Mouse (Mus musculus): ENCODE results near the gene Hif3a. TPM values are rescaled to one million over a fixed set of nuclear protein-coding genes. Genes with fewer than 3 reads are reported as not detected.
A peak's percentile ranks its signal among the peaks of the same experiment; 100 is the strongest.

Hif3a gene
- polyA plus RNA-seq, 1 experiment = not detected

DNA sequence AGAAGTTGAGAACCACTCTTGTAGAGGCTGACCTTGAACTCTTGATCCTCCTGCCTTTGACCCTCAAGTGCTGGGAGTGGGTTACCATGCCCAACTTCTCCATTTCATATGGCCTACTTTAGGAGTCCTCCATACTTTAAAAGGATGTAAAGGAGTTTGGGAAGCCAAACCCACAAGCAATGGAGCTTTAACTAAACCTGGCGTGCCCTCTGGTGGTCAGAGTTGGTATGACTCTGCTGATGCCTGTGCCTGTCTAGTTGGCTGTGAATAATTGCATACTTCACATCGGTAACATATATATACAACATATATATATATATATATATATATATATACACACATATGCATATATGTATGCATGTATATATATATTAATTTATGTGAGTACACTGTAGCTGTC is 4.2 kb upstream of the Hif3a start:
- H3K36me3 ChIP-seq (ENCODE audit: control insufficient read depth, insufficient read depth) = no peaks in the 10 kb centered on the region
- TF ChIP-seq FOSL1 (IDR thresholded peaks at IDR 0.05; ENCODE audit: insufficient read depth, low read length, poor library complexity, severe bottlenecking) = no peak
- peak; percentile 50 for TF ChIP-seq CTCF (IDR thresholded peaks at IDR 0.05; ENCODE audit: control insufficient read depth, insufficient read depth, insufficient read length)
- no peaks in the 10 kb centered on the region for H3K79me2 ChIP-seq (ENCODE audit: control insufficient read depth, insufficient read depth)
- no peak overlapping the region for H3K4me3 ChIP-seq (ENCODE audit: insufficient read depth, poor library complexity, severe bottlenecking)
- no peaks in the 10 kb centered on the region for H3K79me3 ChIP-seq (ENCODE audit: low read depth)
- peaks cover 15% of the 10 kb centered on the region for H3K27me3 ChIP-seq (ENCODE audit: control insufficient read depth, insufficient read depth, insufficient read length)
- H3ac ChIP-seq (ENCODE audit: control insufficient read depth, insufficient read length, low read depth) = no peak overlapping the region

DNA sequence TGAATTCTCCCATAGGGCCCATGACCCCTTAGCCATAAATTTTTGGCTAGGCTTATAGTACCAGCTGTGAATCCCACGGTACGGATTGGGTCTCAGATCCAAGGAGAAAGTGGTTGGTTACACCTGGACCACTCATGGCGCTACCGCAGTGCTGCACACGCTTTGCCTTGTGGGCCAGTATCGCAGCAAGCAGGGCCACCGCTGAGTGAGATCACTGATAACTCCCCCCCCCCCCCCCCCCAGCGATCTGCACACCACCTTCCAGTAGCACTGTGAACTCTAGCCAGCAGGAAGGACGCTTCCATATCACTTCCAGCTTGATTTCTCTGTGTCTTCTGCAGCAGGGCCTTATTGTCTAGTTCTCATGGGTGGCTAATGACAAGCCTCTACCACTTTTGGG is 3.4 kb upstream of the Hif3a start:
- Histone ChIP-seq H3K79me2 (ENCODE audit: control insufficient read depth, insufficient read depth) (no peaks in the 10 kb centered on the region), H3K36me3 (ENCODE audit: control insufficient read depth, insufficient read depth) (no peaks in the 10 kb centered on the region), H3K79me3 (ENCODE audit: low read depth) (no peaks in the 10 kb centered on the region), H3K4me3 (ENCODE audit: insufficient read depth, poor library complexity, severe bottlenecking) (no peak overlapping the region), H3K27me3 (ENCODE audit: control insufficient read depth, insufficient read depth, insufficient read length) (peaks cover 17% of the 10 kb centered on the region), H3ac (ENCODE audit: control insufficient read depth, insufficient read length, low read depth) (no peak overlapping the region)
- TF ChIP-seq FOSL1 (IDR thresholded peaks at IDR 0.05; ENCODE audit: insufficient read depth, low read length, poor library complexity, severe bottlenecking) (no peak), MYOD1 (IDR thresholded peaks at IDR 0.05; ENCODE audit: control insufficient read depth, insufficient read length, low read depth) (no peak), MYOG (IDR thresholded peaks at IDR 0.05; ENCODE audit: control insufficient read depth, extremely low read depth, insufficient read length) (no peak), MAX (IDR thresholded peaks at IDR 0.05) (no peak), CTCF (IDR thresholded peaks at IDR 0.05; ENCODE audit: control insufficient read depth, insufficient read depth, insufficient read length) (no peak), USF1 (IDR thresholded peaks at IDR 0.05; ENCODE audit: low read depth) (no peak), CEBPB (IDR thresholded peaks at IDR 0.05; ENCODE audit: low read depth) (no peak)

DNA sequence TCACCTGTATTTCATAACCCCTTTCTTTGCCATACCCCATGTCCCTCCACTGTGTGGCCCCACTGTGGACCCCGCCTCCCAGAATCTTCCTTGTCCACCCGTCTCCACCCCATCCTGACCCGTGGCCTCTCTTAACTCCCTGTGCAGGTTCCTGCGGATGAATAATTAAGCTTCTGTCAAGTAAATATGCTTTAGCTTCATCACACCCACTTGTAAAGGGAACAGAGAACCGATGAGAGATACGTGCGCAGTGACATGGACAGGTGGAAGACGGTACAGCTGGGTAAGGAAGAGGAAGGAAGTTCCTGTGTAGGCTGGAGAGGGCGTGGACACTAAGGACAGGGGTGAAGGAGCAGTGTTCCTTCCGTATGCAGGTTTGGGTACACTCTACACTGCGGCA is 618 bp upstream of the Hif3a start:
- no peak overlapping the region for H3K4me3 ChIP-seq (ENCODE audit: insufficient read depth, poor library complexity, severe bottlenecking)
- H3K79me2 ChIP-seq (ENCODE audit: control insufficient read depth, insufficient read depth) = no peaks in the 10 kb centered on the region
- TF ChIP-seq USF1 (IDR thresholded peaks at IDR 0.05; ENCODE audit: low read depth) (no peak), MYOD1 (IDR thresholded peaks at IDR 0.05; ENCODE audit: control insufficient read depth, insufficient read length, low read depth) (no peak), CTCF (IDR thresholded peaks at IDR 0.05; ENCODE audit: control insufficient read depth, insufficient read depth, insufficient read length) (no peak), MYOG (IDR thresholded peaks at IDR 0.05; ENCODE audit: control insufficient read depth, extremely low read depth, insufficient read length) (no peak), FOSL1 (IDR thresholded peaks at IDR 0.05; ENCODE audit: insufficient read depth, low read length, poor library complexity, severe bottlenecking) (no peak), MAX (IDR thresholded peaks at IDR 0.05) (no peak)

GRCm38 (mm10) chr7:17060782-17061605 is 1.2 kb downstream of the Hif3a start:
- no peaks in the 10 kb centered on the region for H3K36me3 ChIP-seq (ENCODE audit: control insufficient read depth, insufficient read depth)
- H3K79me3 ChIP-seq (ENCODE audit: low read depth) = no peaks in the 10 kb centered on the region
- no peak overlapping the region for H3ac ChIP-seq (ENCODE audit: control insufficient read depth, insufficient read length, low read depth)
- peaks cover 19% of the 10 kb centered on the region for H3K27me3 ChIP-seq (ENCODE audit: control insufficient read depth, insufficient read depth, insufficient read length)
- no peak overlapping the region for H3K4me3 ChIP-seq (ENCODE audit: insufficient read depth, poor library complexity, severe bottlenecking)
- TF ChIP-seq CEBPB (IDR thresholded peaks at IDR 0.05; ENCODE audit: low read depth) (no peak), USF1 (IDR thresholded peaks at IDR 0.05; ENCODE audit: low read depth) (no peak), MYOD1 (IDR thresholded peaks at IDR 0.05; ENCODE audit: control insufficient read depth, insufficient read length, low read depth) (no peak), CTCF (IDR thresholded peaks at IDR 0.05; ENCODE audit: control insufficient read depth, insufficient read depth, insufficient read length) (no peak), FOSL1 (IDR thresholded peaks at IDR 0.05; ENCODE audit: insufficient read depth, low read length, poor library complexity, severe bottlenecking) (no peak), MAX (IDR thresholded peaks at IDR 0.05) (no peak), MYOG (IDR thresholded peaks at IDR 0.05; ENCODE audit: control insufficient read depth, extremely low read depth, insufficient read length) (no peak)
- no peaks in the 10 kb centered on the region for H3K79me2 ChIP-seq (ENCODE audit: control insufficient read depth, insufficient read depth)

More for the DNA sequence above, 618 bp upstream of the Hif3a start:
- Histone ChIP-seq H3ac (ENCODE audit: control insufficient read depth, insufficient read length, low read depth) (no peak overlapping the region), H3K79me3 (ENCODE audit: low read depth) (no peaks in the 10 kb centered on the region), H3K27me3 (ENCODE audit: control insufficient read depth, insufficient read depth, insufficient read length) (peaks cover 19% of the 10 kb centered on the region), H3K36me3 (ENCODE audit: control insufficient read depth, insufficient read depth) (no peaks in the 10 kb centered on the region)

DNA sequence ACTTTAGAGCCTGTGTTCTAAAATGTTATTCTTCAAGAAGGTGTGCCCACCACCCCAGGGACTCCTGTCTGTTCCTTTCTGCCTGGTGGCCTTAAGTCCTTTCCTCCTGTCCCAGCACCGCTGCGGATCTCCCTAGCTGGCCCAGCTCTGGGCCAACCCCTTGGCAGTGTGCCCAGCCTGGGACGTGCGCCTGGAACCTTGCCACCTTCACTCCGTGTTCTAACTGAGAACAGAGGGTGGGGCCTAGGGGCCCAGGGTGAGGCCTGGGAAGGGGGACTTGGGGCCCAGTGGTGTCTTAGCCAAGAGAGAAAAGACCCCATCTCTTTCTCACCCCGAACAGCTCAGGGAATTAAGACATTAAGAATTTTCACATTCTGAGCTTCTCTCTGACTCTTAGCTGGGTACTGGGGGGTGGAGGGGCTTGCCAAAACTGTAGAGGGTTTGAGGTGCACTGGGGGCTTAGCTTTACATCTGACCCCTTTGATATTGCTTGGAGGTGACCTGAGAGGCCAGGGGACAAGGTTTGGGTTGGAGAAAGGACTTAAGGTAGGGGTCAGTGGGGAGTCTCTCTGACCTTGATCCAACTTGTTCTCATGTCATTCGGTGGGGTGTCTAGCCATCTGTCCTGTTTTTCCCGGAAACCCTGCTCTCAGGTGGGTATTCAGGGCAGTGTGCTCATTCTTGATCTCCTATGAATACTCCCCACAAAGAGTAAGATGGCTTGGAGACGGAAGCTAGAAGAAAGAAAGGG is 2.0 kb downstream of the Hif3a start:
- Histone ChIP-seq H3K79me2 (ENCODE audit: control insufficient read depth, insufficient read depth) (no peaks in the 10 kb centered on the region), H3K79me3 (ENCODE audit: low read depth) (no peaks in the 10 kb centered on the region), H3ac (ENCODE audit: control insufficient read depth, insufficient read length, low read depth) (no peak overlapping the region), H3K27me3 (ENCODE audit: control insufficient read depth, insufficient read depth, insufficient read length) (peaks cover 19% of the 10 kb centered on the region), H3K36me3 (ENCODE audit: control insufficient read depth, insufficient read depth) (no peaks in the 10 kb centered on the region), H3K4me3 (ENCODE audit: insufficient read depth, poor library complexity, severe bottlenecking) (no peak overlapping the region)
- no peak for TF ChIP-seq MAX (IDR thresholded peaks at IDR 0.05)

GRCm38 (mm10) chr7:17059463-17059844 is 2.8 kb downstream of the Hif3a start:
- TF ChIP-seq USF1 (IDR thresholded peaks at IDR 0.05; ENCODE audit: low read depth) (no peak), MAX (IDR thresholded peaks at IDR 0.05) (no peak), MYOD1 (IDR thresholded peaks at IDR 0.05; ENCODE audit: control insufficient read depth, insufficient read length, low read depth) (no peak), CEBPB (IDR thresholded peaks at IDR 0.05; ENCODE audit: low read depth) (no peak), FOSL1 (IDR thresholded peaks at IDR 0.05; ENCODE audit: insufficient read depth, low read length, poor library complexity, severe bottlenecking) (no peak), CTCF (IDR thresholded peaks at IDR 0.05; ENCODE audit: control insufficient read depth, insufficient read depth, insufficient read length) (no peak), MYOG (IDR thresholded peaks at IDR 0.05; ENCODE audit: control insufficient read depth, extremely low read depth, insufficient read length) (no peak)
- H3K27me3 ChIP-seq (ENCODE audit: control insufficient read depth, insufficient read depth, insufficient read length) = peaks cover 19% of the 10 kb centered on the region
- no peak overlapping the region for H3ac ChIP-seq (ENCODE audit: control insufficient read depth, insufficient read length, low read depth)
- H3K79me2 ChIP-seq (ENCODE audit: control insufficient read depth, insufficient read depth) = no peaks in the 10 kb centered on the region
- no peaks in the 10 kb centered on the region for H3K79me3 ChIP-seq (ENCODE audit: low read depth)
- H3K36me3 ChIP-seq (ENCODE audit: control insufficient read depth, insufficient read depth) = no peaks in the 10 kb centered on the region
- no peak overlapping the region for H3K4me3 ChIP-seq (ENCODE audit: insufficient read depth, poor library complexity, severe bottlenecking)
